Mouse (Mus musculus) activated CD4-positive, CD25-positive, alpha-beta regulatory T cell, adult 9 weeks (primary cell): ENCODE data around the gene Rgs7bp. TPM values are rescaled to one million over a fixed set of nuclear protein-coding genes. Genes with fewer than 3 reads are reported as not detected.

Experiments used
- polyA plus RNA-seq: library from polyadenylated mRNA; unstranded; fragments of 100-300 nt; shearing (Covaris generic); gene quantifications from one replicate; pipeline ENCODE4 v1.2.1, GENCODE M21; 2017

Gene Rgs7bp
- polyA plus RNA-seq = not detected

GRCm38 (mm10) chr13:105054181-105054940 lies at the start of gene Rgs7bp:
TSS of gene Rgs7bp (minus strand) at chr13:105054930.

GRCm38 (mm10) chr13:105081862-105082261 lies 27.1 kb upstream of the Rgs7bp start, which contains the start of gene 4933425L06Rik:
TSS of gene 4933425L06Rik (plus strand) at chr13:105082122.

Other genes starting within 250 kb of the Rgs7bp start
- gene Cwc27, start 237.8 kb downstream of the Rgs7bp start, polyA plus RNA-seq = 28.1 TPM
- gene Shisal2b, start 191.0 kb downstream of the Rgs7bp start, polyA plus RNA-seq = 0.56 TPM
- gene 4933425L06Rik, start 27.2 kb upstream of the Rgs7bp start, polyA plus RNA-seq = not detected
- gene Rnf180, start 239.9 kb upstream of the Rgs7bp start, polyA plus RNA-seq = not detected